Mouse (Mus musculus) naive thymus-derived CD4-positive, alpha-beta T cell, adult 2 months (primary cell): ENCODE results near the gene Hnrnph1.

ENCODE experiments used
- DNase-seq: peaks from one replicate; pipeline ENCODE4 v3.0.0-alpha.2; 2011; ENCODE audit warnings: low read depth

The Hnrnph1 gene

DNA sequence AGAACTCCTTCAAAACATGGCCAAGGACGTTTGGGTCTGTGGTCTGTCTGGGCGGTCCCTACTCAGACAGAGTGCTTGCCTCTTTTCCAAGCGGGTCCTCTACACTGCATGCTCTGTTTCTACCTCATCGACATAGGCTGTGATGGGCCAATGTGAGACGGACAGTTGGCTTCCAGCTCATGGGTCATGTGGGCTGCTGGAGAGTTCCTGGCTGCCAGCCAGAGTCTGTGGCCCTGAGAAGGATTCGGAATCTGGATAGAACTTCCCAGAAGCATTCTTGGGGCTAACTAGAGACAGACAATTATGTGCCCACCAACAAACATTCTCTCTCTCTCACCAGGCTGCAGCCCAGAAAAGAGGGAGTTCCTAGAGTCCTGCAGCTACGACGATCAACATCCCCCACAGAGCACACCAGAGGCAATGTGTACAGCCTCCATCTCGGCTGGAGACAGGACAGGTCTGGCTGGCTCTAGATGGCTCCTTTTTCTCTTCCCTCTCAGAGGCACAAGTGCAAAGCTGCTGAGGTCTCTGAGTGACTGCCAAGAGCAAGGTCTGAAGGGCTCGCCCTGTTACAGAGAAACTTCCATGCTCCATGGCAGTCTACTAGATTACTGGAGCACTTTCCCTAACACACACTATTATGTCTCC, 26.7 kb downstream of the Hnrnph1 start:
- DNase-seq, result no peak

DNA sequence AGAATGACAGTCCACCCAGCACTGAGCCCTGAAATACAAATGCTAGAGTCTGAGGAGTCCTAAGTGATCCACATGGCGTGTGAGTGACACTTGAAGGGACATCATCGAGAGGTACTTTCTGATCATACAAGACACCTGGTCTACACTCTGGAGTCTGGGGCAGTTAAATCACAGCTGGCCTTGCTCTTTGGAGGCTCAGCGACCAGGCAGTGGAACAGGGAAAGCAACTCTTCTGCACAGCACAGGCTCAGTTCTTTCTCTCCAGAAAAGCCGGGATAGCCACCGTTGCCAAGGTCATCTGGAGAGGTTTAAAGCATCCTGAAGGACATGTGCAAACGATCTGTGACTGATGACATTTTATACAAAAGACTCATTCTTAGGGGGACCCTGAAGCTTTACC, 30.4 kb downstream of the Hnrnph1 start:
- no peak for DNase-seq

DNA sequence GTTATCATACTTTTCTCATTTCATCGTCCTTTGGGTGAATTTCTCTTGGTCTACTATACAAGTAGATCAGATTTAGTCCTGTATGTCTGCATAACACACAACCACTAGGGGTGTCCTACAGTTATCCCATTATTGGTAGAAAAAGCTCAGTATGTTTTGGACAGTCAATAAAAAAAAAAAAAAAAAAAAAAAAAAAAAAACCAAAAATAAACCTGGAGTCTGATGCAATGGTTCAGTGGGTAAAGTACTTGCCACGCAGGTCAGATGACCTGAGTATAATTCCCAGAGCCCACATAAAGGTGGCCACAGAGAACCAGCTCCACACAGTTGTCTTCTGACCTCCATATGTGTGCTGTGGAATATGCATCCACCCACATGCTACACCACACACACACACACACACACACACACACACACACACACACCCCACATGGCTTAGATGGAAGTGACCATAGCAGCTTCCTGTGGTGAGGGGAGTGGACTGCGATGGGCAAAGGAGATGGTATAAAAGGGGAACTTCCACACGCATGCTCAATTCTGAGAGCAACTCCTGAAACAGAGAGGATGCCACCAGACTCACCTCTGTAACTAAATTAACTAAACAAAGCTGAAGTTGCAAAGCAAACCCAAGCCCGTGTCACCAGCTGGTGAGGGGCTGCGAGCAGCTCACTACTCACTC, 38.9 kb downstream of the Hnrnph1 start:
- no peak for DNase-seq

DNA sequence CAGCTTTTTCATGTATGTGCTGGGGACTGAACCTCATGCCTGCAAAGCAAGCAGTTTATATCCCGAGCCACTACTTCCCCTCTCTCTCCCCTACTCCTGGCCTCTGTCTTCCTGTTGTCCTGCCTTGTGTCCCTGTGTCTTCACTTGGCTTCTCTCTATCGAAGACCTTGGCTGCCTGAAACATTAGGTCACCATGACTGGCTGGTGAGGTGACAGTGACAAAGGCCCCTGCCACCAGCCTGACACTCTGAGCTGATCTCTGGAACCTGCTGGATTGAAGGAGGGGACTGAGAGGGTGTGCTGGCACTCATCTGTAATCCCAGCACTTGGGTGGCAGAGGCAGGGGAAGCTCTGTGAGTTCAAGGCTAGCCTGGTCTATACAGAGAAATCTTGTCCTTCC, 41.1 kb downstream of the Hnrnph1 start:
- no peak for DNase-seq

DNA sequence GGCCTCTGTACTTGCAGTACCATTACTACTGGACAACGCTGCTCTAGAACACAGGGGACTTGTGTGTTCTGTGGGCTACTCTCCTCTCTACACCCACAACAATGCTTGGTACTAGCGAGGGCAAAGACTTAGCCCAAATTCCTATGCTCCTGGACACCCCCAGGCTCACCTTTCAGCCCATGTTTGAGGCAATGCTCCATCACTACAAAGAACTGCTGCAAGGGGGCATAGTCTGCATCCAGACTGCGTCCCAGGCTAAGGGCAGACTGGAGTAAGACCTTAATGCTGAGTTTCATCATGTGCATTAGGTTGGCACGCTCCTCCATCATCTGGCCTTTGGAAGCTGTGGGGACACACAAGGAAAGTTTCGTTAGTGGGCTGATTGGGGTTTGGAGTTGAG, 44.7 kb downstream of the Hnrnph1 start:
- no peak for DNase-seq

DNA sequence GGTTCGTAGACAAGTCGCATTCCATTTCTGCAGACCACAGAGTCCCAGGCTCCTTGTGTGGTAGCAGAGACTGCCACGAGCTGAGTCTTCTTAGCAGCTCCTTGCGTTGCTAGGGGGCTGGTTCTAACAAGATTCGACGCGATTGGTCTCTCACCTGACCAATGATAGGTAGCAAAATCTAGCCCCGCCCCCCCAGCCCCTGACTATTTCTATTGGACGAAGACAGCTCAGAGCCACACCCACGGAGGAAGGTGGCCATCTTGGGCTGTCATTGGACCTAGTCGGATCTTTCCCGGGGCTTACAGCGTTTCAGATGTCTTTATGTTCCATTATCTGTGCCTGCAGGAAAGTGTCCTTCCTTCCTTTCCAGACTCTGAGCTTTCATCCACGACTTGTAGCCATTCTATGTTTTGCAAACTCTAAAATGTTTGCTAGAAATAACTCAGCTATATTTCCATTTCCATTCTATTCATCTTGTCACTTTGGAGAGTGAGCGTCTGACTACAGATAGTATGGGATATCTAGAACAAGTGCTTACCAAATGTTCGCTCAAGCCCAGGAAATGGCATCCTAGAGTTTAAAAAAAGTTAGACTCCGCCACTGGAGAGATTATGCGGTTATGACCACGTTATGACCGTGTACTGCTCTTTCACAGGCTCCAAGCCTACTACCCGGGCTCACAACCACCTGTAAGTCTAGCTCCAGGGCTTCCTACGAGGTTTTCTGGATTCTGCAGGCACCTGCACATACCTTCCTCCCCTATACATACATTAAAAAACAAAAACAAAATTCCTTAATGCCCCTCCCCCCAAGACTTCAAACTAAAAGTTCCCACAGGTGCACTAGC, 45.4 kb downstream of the Hnrnph1 start:
- DNase-seq, result peak; percentile 67

DNA sequence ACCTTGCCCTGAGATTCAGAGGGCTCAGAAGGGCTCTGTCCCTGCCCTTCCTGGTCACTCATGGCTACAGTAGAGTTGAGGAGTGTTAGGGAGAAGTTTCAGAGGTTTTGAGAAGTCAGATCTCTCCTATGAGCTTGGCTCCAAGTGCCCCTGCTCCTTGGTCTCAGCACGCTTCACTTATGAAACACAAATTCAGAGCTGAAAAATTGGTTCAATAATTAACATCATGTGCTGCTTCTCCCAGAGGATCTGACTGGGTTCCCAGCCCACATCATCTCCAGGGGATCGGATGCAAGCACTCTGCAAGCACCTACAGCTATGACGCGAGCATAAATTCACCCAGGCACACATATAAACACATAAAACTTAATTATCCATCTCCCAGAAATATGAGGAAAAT, 49.3 kb downstream of the Hnrnph1 start:
- DNase-seq, result no peak

DNA sequence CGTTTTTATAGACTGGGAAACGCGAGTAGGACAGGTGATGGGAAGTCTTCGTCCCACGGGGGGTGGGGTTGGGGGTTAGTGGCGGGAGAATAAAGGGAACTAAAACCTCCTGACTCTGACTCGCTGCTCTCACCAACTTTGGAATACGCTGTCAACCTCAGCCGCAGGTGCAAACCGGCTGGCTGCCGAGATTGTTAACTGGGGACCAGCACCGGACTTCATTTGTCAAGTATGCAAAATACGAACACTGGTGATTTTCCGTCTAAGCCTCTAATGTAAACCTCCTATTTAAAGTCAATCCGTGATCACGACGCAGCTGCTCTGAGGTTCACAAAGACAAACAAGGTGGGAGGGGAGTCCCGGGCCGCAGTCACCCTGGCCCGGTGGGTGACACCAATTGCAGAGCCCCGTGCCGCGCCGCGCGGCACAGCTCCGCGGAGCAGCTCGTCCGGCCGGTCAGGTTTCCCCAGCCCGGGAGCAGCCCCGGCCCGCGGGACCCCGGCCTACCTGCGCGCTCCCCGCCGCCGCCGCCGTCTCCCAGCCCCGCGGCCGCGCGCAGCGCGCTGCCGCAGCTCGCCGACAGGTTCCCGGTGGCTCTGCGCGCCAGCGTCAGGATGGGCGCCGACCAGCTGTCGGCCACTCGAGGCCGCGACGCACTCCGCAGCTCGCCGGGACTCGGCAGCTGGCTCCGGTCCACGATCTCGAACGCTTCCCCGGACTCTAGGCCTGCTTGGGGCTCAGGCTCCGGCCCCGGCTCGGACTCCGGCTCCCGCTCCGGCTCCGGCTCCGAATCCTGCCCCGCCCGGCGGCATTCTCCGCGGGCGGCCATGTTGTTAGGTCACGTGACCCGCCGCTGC, 53.7 kb downstream of the Hnrnph1 start, which contains the start of gene Rufy1:
Rufy1 (minus strand) TSS at position 849 of the 857 bp plus-strand sequence.
- DNase-seq, result peak; percentile 89

DNA sequence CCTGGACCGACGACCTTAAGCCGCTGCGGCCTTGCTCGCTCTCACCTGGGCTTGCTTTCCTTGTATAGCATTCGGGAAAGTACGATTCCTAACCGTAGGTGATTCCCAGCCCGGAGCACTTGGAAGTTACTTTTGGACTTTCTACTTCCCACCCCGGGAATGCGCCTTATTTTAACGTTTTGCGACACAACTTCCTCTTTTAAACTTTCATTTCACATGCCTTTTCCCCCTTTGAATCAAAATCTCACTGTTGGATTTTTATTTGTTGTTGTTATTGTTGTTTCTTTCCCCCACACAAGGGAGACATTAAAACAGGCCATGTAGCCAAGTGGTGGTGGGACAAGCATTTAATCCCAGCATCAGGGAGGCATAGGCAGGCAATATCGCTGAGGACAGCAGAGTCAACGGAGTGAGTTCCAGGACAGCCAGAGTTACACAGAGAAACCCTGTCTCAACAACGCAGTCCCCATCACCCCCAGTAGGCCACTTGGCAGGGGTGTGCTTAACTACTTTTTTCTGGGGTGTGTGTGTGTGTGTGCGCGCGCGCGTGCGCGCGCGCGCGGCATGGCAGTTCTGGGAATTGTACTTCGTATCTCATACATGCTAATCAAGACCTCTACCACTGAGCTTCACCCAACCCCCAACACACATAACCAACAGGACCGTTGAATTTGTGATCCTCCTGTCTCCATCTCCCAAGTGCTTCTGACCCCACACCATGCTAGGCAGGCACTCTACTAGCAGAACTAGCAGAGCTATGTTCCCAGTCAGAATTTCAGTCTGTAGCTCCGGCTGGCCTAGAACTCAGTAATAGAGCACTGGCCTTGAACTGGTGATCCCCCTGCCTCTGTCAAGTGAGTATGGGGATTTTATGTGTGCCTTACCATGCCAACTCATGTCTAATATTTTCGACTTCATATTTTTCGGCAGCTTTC, 54.6 kb downstream of the Hnrnph1 start:
- no peak for DNase-seq

DNA sequence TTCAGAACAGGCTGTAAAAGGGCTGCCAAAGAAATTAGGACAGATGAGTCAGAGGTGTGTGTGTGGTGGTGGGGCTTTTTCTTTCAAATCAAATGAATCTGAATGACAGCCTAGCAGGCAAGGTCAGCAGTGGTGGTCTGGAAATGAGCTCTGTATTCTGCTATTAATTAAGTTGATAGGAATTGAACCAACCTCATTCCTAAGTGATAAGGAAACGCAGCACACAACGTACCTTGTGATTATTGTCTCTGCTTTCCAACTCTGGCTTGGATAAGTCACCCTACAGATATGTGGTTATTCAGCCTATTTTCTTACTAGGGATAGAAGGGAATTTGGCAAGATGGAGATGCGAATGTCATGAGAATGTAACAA, 55.3 kb downstream of the Hnrnph1 start:
- no peak for DNase-seq

DNA sequence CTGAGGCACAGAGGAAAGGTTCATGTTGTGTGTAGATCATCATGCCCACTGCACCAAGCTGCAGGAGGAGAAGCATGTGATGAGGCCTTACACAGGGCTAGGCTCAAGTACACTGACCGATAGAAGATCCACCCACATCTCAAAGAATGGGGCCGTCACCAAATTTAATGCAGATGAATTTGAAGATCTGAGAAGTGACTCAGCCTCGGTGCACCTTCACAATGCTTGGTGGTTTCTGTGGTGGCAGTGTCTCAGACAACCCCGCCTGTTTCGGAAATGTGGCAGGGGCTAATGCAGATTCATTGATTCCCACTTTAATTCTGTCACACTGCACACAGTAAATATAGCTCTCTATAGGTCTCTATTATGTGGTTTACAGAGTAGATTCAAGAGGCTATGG, 56.1 kb downstream of the Hnrnph1 start:
- DNase-seq, result peak; percentile 10
